Mouse (Mus musculus): ENCODE results near the gene Apbb2.
"Not testable (repeated sequence)": the region's sequence is repeated elsewhere in the genome, so short reads cannot be mapped to it uniquely, and the experiment has no call there.

The Apbb2 gene

DNA sequence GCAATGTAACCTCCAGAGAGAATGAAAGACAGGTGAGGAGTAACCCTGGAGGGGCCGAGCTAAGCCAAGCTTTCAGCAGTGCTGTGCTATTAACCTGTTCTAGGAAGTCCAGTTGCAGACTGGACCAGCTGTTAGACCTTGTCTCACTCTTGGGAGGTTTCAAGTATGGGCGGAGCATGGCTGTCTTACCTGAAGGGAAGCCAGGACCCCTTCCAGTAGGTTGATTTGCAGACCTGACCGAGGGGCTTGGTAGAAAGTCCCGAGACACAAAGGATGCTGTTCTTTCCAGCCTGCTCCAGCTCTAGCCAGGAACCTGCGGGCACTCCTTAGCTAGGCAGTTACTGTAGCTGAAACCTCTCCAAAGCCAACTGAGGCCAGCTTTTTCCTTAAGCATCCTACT is 322.5 kb downstream of the Apbb2 start:
- no peak for DNase-seq (ENCODE audit: low spot score)

- DNase-seq (ENCODE audit: low spot score), result no peak
These were observed 323.6 kb downstream of the Apbb2 start for GRCm38 (mm10) chr5:66294952-66295351.

DNA sequence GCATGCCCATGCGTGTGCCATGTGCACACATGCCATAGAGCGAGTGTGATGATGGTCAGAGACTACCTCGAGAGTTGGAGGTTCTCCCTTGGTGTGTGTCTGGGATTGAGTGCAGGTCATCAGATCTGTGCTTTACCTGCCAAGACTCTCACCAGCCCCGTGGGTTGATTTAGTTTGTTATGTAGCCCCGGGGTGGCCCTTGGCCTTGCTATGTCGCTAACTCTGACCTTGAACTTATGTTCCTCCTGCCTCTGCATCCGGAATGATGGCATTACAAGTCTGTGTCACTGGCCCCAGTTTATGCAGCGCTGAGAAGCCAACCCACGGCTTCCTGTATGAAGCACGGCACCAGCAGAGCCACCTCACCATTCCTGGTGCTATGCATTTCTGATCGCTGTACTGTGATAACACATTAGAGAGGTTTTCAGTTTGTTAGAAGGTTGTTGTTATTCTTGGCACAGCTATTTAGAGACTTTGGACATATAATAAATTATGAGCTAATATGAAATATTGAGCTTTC is 324.4 kb downstream of the Apbb2 start:
- DNase-seq (ENCODE audit: low spot score), result no peak

DNA sequence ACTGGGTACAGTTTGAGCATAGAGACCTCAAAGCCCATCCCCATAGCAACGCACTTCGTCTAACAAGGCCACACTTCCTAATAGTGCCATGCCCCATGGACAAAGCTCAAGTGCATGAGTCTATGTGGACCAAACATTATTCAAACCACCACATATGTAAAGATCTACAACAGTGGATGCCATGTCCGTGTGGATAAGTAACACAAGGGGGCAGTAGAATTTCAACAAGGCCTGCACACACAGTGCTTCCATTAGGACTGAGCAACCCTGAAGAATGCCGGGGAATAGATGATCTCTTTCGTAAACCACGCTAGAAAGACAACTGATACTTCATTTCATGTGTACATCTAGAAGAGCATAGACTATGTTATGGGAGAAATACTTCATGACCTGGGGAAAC is 337.8 kb downstream of the Apbb2 start:
- no peak for DNase-seq (ENCODE audit: low spot score)

- DNase-seq (ENCODE audit: low spot score), result no peak
These were observed 338.9 kb downstream of the Apbb2 start for GRCm38 (mm10) chr5:66279650-66280049.

- no peak for DNase-seq (ENCODE audit: low spot score)
These were observed 344.2 kb downstream of the Apbb2 start for GRCm38 (mm10) chr5:66274417-66274816.

DNA sequence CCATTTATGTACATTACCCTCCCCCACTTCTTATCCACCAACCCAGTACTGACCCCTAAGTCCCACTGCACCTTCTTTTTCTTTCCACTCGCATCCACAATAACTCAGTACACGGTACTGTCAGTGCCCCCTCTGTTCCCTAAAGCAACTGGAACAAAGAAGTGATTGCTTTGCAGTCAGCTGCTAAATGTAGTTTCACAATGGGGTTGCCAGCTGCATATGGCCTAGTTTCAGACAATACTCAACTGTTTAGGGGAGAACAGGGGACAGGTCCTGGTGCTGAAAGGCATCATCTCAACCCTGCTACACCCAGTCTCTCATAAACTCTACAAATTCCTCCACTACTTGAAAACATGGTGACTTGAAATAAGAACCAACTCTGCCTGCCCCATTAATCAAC is 347.4 kb downstream of the Apbb2 start:
- DNase-seq (ENCODE audit: low spot score), result no peak

- no peak for DNase-seq (ENCODE audit: low spot score)
These were observed 349.0 kb downstream of the Apbb2 start for GRCm38 (mm10) chr5:66269616-66270015.

DNA sequence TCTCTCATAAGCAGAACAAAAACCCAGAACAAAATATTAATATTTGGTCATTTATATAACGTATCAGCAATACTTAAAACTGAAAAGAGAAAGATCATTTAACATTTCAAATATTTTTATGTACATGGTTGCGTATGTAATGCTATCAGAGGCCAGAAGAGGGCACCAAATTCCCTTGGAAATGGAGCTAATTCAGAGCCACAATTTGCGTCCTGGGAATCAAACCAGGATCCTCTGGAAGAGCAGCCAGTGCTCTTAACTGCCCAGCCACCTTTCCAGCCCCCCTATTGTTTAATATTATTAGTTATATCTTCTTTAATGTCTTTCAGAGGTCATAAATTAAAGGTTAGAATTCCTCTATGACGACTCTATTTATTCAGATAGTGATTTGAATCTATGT is 355.2 kb downstream of the Apbb2 start:
- DNase-seq (ENCODE audit: low spot score), result peak; percentile 22

GRCm38 (mm10) chr5:66262475-66262874 is 356.1 kb downstream of the Apbb2 start:
- DNase-seq (ENCODE audit: low spot score), result no peak

DNA sequence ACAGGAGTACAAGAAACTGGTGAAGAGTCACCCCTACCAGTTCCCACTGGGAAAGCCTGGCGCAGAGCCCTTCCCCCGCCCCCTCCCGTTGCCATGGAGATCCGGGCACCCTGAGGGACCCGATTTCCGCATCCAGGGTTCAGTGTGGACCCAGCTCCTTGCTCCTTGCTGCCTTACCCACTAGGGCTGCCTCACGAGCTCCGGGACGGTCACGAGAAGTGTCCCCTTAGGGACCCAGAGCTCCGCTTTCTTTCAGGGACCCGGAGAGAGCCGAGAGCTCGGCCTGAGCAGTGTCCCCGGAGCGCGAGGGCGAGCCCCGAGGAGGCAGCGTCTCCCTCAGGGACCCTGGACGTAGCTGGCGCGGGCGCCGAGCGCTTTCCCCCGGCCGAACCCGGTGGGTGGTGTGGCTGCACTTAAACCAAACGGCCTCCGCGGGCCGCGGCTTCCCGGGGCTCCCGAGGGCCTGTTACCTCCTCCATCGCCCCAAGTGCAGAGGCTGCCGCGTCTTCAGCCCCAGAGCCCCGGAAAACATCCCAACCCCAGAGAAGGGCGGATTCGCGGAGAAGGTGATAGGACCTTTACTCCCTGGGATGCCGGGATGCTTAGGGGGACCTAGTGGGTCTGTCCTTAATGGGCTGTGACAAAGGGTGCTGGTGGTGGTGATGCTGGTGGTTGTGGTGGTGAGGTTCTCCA is 358.7 kb downstream of the Apbb2 start, which contains the start of gene Nsun7:
Nsun7 (plus strand) TSS at position 142 of the 693 bp plus-strand sequence.
- peak; percentile 62 for DNase-seq (ENCODE audit: low spot score)

GRCm38 (mm10) chr5:66259431-66259755 is 359.2 kb downstream of the Apbb2 start:
- DNase-seq (ENCODE audit: low spot score), result not testable (repeated sequence)

DNA sequence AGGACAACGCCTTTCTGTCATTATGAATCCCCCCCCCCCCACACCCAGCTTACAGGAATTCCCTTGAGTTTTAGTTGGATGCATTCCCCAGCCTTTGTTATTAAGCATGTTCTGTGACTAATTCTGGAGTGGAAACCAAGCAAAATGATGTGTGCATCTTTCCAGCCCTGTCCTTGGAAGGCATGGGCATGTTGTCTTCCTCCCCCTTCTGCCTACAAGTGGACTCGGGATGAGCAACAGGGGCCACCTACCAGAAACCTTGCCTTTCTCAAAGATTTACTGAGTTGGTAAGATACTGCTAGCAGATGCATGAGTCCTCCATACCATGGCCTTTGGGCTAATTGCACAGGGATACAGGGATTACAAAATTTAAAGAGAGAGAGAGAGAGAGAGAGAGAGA is 359.6 kb downstream of the Apbb2 start:
- DNase-seq (ENCODE audit: low spot score), result no peak

DNA sequence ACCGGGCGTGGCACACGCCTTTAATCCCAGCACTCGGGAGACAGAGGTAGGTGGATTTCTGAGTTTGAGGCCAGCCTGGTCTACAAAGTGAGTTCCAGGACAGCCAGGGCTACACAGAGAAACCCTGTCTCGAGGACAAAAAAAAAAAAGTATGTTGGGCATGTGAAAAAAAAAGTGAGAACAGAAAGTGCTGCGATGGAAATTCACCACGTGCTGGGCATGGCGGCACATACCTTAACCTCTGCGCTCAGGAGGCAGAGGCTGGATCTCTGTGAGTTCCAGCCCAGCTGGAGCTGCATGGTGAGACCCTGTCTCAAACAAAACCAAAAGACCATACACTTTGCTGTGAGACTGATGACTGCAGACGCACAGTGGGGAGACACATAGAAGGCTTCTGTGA is 363.5 kb downstream of the Apbb2 start:
- no peak for DNase-seq (ENCODE audit: low spot score)

DNA sequence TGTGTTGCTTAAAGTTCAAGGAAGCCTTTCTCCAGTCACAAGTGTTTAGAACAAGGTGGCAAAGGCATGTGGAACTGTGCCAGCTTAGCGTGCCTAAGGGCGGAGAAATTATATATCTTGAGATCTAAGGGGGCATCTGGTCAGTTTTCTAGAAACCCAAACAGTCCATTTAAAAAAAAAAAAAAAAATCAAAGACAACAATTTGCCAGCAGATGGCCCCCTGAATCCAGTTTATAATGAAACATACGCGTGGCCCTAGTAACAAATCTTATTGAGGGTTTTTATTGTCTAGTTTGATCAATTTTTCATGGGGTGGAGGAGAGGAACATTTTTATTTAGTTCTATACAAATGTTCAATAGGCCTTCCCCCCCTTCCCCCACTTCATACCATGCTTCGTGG is 365.4 kb downstream of the Apbb2 start:
- DNase-seq (ENCODE audit: low spot score), result no peak
